Mouse (Mus musculus) thymus, adult 2 months (tissue): Measurements from ENCODE around the gene Itgb8. TPM values are rescaled to one million over a fixed set of nuclear protein-coding genes. Genes with fewer than 3 reads are reported as not detected.

ENCODE experiments used
- DNase-seq: peaks from one replicate; pipeline ENCODE4 v3.0.0; 2021
- H3K27ac ChIP-seq: fragments of 200-500 bp; 2 replicates; pipeline ENCODE4 v1.5.1; 2012; ENCODE audit warnings: low read length, control low read depth; ENCODE audit not compliant: control insufficient read depth, insufficient read depth
- H3K27me3 ChIP-seq: fragments of 200-500 bp; 2 replicates; pipeline ENCODE4 v1.6.1; 2012; ENCODE audit warnings: mild to moderate bottlenecking, low read length, moderate library complexity, mixed read lengths; ENCODE audit not compliant: control insufficient read depth, insufficient read depth
- H3K36me3 ChIP-seq: fragments of 200-500 bp; 2 replicates; pipeline ENCODE4 v1.6.1; 2012; ENCODE audit warnings: mild to moderate bottlenecking, low read length, moderate library complexity; ENCODE audit not compliant: control insufficient read depth, insufficient read depth
- H3K4me1 ChIP-seq: fragments of 200-500 bp; replicated peaks from 2 replicates; pipeline ENCODE4 v1.6.1; 2012; ENCODE audit warnings: low read length; ENCODE audit not compliant: control insufficient read depth, insufficient read depth
- H3K4me3 ChIP-seq: fragments of 200-500 bp; 2 replicates; pipeline ENCODE4 v1.5.1; 2012; ENCODE audit warnings: mild to moderate bottlenecking, low read length, control low read depth, moderate library complexity; ENCODE audit not compliant: control insufficient read depth, insufficient read depth
- CTCF ChIP-seq: fragments of 200-500 bp; IDR thresholded peaks from 2 replicates; pipeline ENCODE4 v1.5.1; 2012; ENCODE audit warnings: mild to moderate bottlenecking, control low read depth, low read length, moderate library complexity, borderline replicate concordance; ENCODE audit not compliant: control insufficient read depth, poor library complexity, insufficient read depth; ENCODE audit errors: extremely low read depth
- POLR2A ChIP-seq: fragments of 200-500 bp; IDR thresholded peaks from 2 replicates; pipeline ENCODE4 v1.6.1; 2012; ENCODE audit warnings: mild to moderate bottlenecking, low read length, control low read depth, moderate library complexity; ENCODE audit not compliant: control insufficient read depth, poor library complexity, insufficient read depth; ENCODE audit errors: extremely low read depth
- WGBS: fragments of 180-500 bp; shearing (Covaris S2); methylation state at CpG from one replicate; pipeline ENCODE4 v1.1.7; 2018; 5-methylcytosine and 5-hydroxymethylcytosine counted together
- polyA plus RNA-seq: library from polyadenylated mRNA; depleted of rRNA; stranded (reverse); fragments of >200 nt; gene quantifications from 2 replicates; pipeline ENCODE4 v1.2.3, GENCODE M21; 2012; rRNA removed

Itgb8 gene
- polyA plus RNA-seq, result 0.50 and 0.61 TPM in 2 replicates

- TF ChIP-seq CTCF, result no peak
- no peak for TF ChIP-seq POLR2A
- Histone ChIP-seq H3K4me1 (peaks cover 8% of the 10 kb centered on the region; the same call in 1 of the 2 replicates), H3K36me3 (no peaks in the 10 kb centered on the region), H3K27me3 (no peaks in the 10 kb centered on the region; the same call in 1 of the 2 replicates), H3K27ac (0 out of 2 replicates have a peak within 1 kb of the TSS, but pooled peaks have one; percentile 13), H3K4me3 (peak within 1 kb of the TSS; percentile 22)
- peak; percentile 39 for DNase-seq
- 15% methylated on average over 29 of the region's 29 CpGs for WGBS
These were observed at the start of gene Itgb8 for GRCm38 (mm10) chr12:119238696-119239415. Gene Itgb8, minus strand, starts transcription at chr12:119238802.

- Histone ChIP-seq H3K27me3 (no peaks in the 10 kb centered on the region), H3K36me3 (no peaks in the 10 kb centered on the region), H3K4me1 (no peaks in the 10 kb centered on the region), H3K4me3 (no peak overlapping the region), H3K27ac (no peak overlapping the region)
- TF ChIP-seq CTCF, result no peak
- no peak for TF ChIP-seq POLR2A
- DNase-seq, result no peak
- WGBS, result 87% methylated on average over 1 of the region's 1 CpGs
These were observed 37.7 kb upstream of the Itgb8 start for GRCm38 (mm10) chr12:119276282-119276681.

DNA sequence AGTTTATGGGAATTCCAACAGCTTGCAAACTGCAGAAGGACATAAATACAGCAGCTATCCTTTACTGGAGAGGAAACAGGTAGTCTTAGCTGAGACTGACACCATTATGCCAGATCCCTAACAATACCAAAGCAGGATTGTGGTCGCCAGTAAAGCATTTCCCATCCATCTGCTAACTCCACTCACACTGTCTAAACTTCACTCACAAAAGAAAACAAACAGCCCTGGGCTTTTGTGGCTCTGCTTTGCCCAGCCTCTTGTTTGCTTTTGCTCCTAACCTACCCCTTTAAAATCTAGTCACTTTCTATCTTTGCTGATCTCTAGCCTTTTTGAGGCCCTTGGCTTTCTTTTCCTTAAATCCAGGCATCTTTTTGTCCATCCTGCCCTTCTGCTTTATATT lies 35.0 kb upstream of the Itgb8 start:
- H3K4me3 ChIP-seq, result no peak overlapping the region
- TF ChIP-seq POLR2A (no peak), CTCF (no peak)

DNA sequence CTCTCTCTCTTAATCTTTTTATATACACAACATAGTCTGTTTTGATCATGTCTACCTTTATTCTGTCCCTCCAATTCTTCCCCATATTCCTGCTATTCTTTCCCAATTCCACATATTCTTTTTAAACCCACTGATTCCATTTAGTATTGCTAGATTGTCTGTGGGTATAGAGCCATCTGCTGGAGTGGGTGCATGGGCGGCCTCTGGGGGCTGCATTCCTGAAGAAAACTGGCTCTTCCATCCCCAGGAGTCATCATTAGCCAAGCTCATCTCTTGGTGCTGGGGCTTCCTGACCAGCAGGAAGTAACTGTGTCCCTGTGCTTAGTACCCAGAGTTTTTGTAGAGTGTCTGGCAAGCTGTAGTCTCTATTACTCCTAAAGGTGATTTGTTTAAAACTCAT lies 33.4 kb upstream of the Itgb8 start:
- no peak for DNase-seq
- WGBS, result 97% methylated on average over 1 of the region's 1 CpGs
- Histone ChIP-seq H3K4me3 (no peak overlapping the region), H3K4me1 (no peaks in the 10 kb centered on the region), H3K27ac (no peak overlapping the region), H3K36me3 (no peaks in the 10 kb centered on the region), H3K27me3 (no peaks in the 10 kb centered on the region)
- no peak for TF ChIP-seq POLR2A
- no peak for TF ChIP-seq CTCF

More for the DNA sequence above, 35.0 kb upstream of the Itgb8 start:
- Histone ChIP-seq H3K27me3 (no peaks in the 10 kb centered on the region), H3K4me1 (no peaks in the 10 kb centered on the region), H3K36me3 (no peaks in the 10 kb centered on the region), H3K27ac (no peak overlapping the region)
- DNase-seq, result no peak
- 78% methylated on average over 1 of the region's 1 CpGs for whole genome bisulfite sequencing

- no peak overlapping the region for H3K4me3 ChIP-seq
- no peak for TF ChIP-seq POLR2A
- no peak for TF ChIP-seq CTCF
- H3K27me3 ChIP-seq, result no peaks in the 10 kb centered on the region
- no peak for DNase-seq
- WGBS, result 92% methylated on average over 2 of the region's 2 CpGs
- H3K36me3 ChIP-seq, result no peaks in the 10 kb centered on the region
- no peaks in the 10 kb centered on the region for H3K4me1 ChIP-seq
- H3K27ac ChIP-seq, result no peak overlapping the region
These were observed 31.4 kb upstream of the Itgb8 start for GRCm38 (mm10) chr12:119270036-119270435.

DNA sequence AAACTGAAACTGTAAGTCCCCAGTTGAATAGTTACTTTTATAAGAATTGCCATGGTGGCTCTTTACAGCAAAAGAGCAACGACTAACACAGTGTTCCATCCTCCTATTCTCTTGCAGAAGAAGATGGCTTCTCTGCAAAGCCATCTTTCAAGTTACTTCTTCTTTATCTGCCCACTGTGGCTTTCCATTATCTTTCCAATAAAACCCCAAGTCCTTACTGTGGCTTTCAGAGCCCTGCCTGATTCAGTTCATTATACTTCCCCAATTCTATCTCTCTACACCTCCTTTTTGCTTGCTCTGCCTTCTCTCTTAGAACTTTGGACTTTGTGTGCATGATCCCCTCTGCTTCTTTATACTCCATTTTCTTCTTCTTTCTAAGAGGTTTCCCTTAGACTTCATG lies 30.1 kb upstream of the Itgb8 start:
- Histone ChIP-seq H3K27ac (no peak overlapping the region), H3K4me1 (no peaks in the 10 kb centered on the region), H3K27me3 (no peaks in the 10 kb centered on the region), H3K4me3 (no peak overlapping the region), H3K36me3 (no peaks in the 10 kb centered on the region)
- DNase-seq, result no peak
- TF ChIP-seq CTCF (no peak), POLR2A (no peak)
- WGBS, result 7% methylated on average over 1 of the region's 1 CpGs
